Mouse (Mus musculus): ENCODE measurements at regions not wholly inside any gene's neighbourhood (a gene's known extent, or its start where the extent isn't known, plus 50 kb on each side); places are given as distances from the start of the nearest gene placed in this dataset.

DNA sequence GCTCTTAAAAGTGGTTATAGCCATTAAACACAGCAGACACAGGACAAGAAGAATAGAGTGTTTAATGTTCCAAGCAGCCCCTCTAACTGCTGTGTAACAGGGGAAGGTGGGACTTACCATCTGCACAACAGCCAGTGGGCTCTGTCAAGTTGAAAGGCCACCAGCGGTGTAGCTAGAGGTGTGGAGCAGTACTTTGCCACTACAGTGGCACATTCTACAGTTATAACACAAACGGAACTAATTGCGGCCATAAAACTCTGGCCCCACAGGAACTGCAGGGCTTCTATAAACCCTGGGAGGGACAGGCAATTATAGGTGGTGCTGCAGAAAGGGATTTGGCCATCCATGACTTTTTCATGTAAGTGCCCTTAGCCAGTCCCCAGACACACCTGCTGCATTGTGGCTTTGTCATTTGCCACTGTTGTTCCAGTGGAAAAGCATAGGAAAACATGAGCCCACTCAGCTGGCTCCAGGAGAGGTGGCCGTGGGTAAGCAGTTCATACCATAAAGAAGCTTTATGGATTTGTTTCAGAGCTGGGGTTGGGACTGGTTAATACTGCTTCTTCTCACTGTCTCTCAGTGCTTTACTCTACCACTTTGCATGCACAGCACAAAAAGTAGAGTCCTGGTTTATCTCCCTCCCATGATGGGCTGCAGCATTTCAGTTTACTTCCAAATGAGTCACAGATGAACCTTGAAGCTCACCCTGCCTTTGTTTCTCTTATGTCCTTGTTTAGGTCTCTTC is 199.8 kb upstream of the Ankrd50 start:
- Histone ChIP-seq H3K9me3 (0 out of 2 replicates have a peak, but pooled peaks cover 2% of the 10 kb centered on the region), H3K4me3 (no peak overlapping the region), H3K36me3 (no peaks in the 10 kb centered on the region), H3K27ac (no peak overlapping the region), H3K27me3 (ENCODE audit: insufficient read depth, poor library complexity, severe bottlenecking) (no peaks in the 10 kb centered on the region), H3K4me1 (replicated peaks) (no peaks in the 10 kb centered on the region)
- 86% methylated on average over 4 of the region's 4 CpGs for WGBS
- DNase-seq (ENCODE audit: low spot score) = no peak

DNA sequence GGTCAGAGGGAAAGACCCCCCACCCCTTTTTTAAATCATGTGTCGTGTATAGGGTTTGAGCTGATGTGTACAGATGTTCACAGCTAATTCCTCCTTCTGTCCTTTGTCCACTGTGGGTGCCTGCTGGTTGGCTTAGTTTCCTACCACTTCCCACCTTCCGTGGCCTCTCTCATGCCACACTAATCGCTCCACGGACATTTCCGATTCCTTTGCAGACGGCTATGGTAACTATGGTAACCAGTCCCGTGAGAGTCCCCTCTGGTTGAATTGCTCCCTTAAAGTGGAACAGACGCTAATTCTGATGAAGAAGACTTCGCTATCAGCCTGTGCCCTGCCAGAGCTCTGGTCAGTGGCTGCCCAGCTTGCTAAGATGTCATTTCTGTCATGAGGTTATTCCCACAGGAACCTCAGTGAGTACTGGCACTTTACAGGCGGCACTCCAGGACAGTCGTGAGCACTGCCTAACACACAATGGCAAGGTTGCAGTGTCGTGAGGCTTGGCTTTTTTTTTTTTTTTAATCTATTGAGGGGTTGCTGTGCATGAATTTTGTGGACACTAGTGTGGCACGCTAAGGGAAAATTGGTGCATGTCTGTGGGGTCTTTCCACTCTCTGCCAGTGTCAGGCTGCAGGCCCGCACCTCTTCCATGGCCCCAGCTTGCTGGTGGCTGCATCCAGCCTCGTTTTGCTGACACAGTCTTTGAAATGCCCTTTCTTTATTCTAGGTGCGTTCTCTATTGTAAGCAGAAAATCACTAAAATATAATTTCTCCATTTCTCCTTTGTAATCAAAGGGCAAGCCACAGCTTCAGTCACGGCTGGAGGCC is 179.2 kb upstream of the Ankrd50 start:
- H3K9me3 ChIP-seq = no peaks in the 10 kb centered on the region
- peaks cover 10% of the 10 kb centered on the region for H3K4me1 ChIP-seq (replicated peaks)
- no peaks in the 10 kb centered on the region for H3K27me3 ChIP-seq (ENCODE audit: insufficient read depth, poor library complexity, severe bottlenecking)
- H3K36me3 ChIP-seq = no peaks in the 10 kb centered on the region
- WGBS = 36% methylated on average over 17 of the region's 17 CpGs
- peak overlapping the region; percentile 84 for H3K27ac ChIP-seq
- H3K4me3 ChIP-seq = no peak overlapping the region
- peak; percentile 66 for DNase-seq (ENCODE audit: low spot score)

DNA sequence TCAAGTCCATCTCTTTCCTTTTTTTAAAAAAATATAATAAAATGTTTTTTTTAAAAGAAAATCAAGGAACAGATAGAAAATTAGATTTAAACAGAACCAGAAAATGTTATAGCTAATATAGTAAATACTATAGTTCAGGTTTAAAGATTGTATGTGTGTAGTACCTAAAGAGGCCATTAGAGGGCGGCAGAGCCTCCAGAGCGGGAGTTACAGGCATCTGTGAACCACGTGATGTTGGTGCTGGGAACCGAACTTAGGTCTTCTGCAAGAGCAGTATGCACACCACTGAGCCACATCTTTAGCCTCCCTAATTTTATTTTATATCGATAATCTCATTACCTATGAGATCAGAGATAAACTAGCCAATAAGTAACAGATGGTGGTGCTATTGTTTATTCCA is 178.4 kb upstream of the Ankrd50 start:
- WGBS = 67% methylated on average over 5 of the region's 5 CpGs
- Histone ChIP-seq H3K27me3 (ENCODE audit: insufficient read depth, poor library complexity, severe bottlenecking) (no peaks in the 10 kb centered on the region), H3K4me3 (no peak overlapping the region), H3K4me1 (replicated peaks) (peaks cover 10% of the 10 kb centered on the region), H3K27ac (no peak overlapping the region), H3K36me3 (no peaks in the 10 kb centered on the region), H3K9me3 (no peaks in the 10 kb centered on the region)
- DNase-seq (ENCODE audit: low spot score) = no peak

DNA sequence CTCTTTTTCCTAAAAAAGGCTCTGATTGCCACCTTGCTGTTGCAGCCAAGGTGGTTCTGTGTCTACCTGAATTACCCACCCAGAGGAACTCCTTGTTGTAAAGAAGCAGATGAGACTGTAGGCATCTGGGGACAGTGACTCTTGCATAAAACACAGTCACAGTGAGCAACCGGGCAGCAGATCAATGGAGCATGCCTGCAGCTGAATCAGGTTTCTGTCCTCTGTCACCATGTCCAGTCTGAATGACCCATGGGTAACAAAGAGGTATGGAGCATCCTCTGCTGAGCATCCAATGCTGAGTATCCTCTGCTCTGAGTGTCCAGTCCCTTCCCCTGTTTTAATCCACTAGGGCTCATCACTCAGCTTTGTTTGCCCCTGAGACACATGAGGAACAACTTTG is 172.1 kb upstream of the Ankrd50 start:
- peaks cover 11% of the 10 kb centered on the region for H3K4me1 ChIP-seq (replicated peaks)
- H3K4me3 ChIP-seq = no peak overlapping the region
- H3K9me3 ChIP-seq = no peaks in the 10 kb centered on the region
- no peak overlapping the region for H3K27ac ChIP-seq
- 63% methylated on average over 1 of the region's 1 CpGs for WGBS
- DNase-seq (ENCODE audit: low spot score) = no peak
- H3K27me3 ChIP-seq (ENCODE audit: insufficient read depth, poor library complexity, severe bottlenecking) = no peaks in the 10 kb centered on the region
- H3K36me3 ChIP-seq = no peaks in the 10 kb centered on the region

DNA sequence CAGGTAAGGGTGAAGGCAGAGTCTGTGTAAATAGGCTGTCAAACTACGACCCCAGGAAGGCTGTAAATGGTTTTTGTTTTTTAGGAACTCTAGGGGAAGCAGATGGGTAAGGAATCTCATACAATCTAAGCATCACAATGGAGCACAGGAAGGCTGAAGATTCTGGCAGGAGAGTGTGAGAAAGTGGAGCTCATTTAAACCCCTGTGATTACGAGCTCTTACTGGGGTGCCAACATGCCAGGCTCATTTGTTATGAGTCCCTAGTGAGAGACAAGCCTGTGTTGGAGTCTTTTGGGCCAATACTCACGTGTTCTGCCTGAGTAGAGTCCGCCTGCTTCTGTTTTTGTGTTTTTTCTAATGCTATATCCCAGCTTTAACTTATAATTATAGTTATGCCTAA is 169.3 kb upstream of the Ankrd50 start:
- no peak for DNase-seq (ENCODE audit: low spot score)
- no peaks in the 10 kb centered on the region for H3K9me3 ChIP-seq
- H3K36me3 ChIP-seq = no peaks in the 10 kb centered on the region
- no peaks in the 10 kb centered on the region for H3K27me3 ChIP-seq (ENCODE audit: insufficient read depth, poor library complexity, severe bottlenecking)
- 73% methylated on average over 4 of the region's 4 CpGs for WGBS
- peaks cover 11% of the 10 kb centered on the region for H3K4me1 ChIP-seq (replicated peaks)
- H3K4me3 ChIP-seq = no peak overlapping the region
- H3K27ac ChIP-seq = 0 out of 2 replicates have a peak overlapping the region, but pooled peaks have one; percentile 46

DNA sequence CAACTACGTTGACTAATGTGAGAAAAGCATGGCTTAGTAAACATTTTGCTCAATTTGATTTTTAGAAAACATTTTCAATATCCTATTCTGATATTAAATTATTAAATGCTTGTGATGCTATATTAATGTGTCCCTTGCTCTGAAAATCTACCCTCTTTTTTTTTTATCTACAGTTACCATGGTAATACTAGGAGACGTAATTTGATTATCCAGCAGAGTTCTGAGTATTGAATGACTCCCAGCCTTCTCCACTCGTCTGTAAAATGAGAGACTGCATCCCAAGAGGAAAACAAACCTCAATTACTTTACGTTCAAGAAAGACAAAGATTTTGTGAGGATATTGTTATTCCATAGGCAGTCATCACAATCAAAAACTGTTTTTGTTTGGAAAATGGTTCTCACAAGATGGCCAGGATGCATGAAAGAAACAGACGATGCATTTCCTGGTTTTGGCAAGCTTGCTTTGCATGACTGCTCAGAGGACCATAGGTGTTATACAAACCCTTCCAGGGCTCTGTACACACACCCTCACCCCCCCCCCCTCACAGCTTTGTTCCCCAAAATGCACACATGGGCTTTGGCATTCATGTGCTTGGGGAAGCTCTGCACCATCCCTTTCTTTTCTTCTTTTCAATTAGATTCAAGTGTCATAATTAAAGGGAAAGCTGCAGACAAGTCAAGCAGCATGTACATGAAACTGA is 168.5 kb upstream of the Ankrd50 start:
- Histone ChIP-seq H3K27ac (0 out of 2 replicates have a peak overlapping the region, but pooled peaks have one; percentile 46), H3K4me1 (replicated peaks) (peaks cover 11% of the 10 kb centered on the region), H3K36me3 (no peaks in the 10 kb centered on the region), H3K4me3 (no peak overlapping the region), H3K9me3 (no peaks in the 10 kb centered on the region), H3K27me3 (ENCODE audit: insufficient read depth, poor library complexity, severe bottlenecking) (no peaks in the 10 kb centered on the region)
- WGBS = 48% methylated on average over 5 of the region's 5 CpGs
- DNase-seq (ENCODE audit: low spot score) = no peak

DNA sequence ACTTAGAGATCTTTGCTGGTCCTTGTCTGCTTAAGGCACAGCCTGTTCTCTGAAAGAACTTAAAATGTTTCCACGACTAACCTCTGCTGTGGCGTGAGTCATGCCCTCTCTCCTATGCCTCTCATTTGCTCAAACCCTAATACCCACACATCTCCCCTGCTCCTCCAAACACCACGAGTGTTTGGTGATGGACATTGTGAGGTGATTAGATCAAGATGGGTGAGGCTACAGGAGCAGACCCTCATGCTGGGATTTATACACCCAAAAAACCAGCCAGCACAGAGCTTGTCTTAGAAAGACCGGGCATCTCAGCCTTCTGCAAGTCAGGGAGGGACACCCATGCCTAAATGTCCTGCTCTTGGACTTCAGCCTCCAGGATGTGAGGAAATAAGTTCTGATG is 165.5 kb upstream of the Ankrd50 start:
- Histone ChIP-seq H3K4me3 (no peak overlapping the region), H3K9me3 (no peaks in the 10 kb centered on the region), H3K4me1 (replicated peaks) (peaks cover 8% of the 10 kb centered on the region), H3K27me3 (ENCODE audit: insufficient read depth, poor library complexity, severe bottlenecking) (no peaks in the 10 kb centered on the region), H3K36me3 (no peaks in the 10 kb centered on the region), H3K27ac (no peak overlapping the region)
- no peak for DNase-seq (ENCODE audit: low spot score)
- WGBS = 82% methylated on average over 4 of the region's 4 CpGs

DNA sequence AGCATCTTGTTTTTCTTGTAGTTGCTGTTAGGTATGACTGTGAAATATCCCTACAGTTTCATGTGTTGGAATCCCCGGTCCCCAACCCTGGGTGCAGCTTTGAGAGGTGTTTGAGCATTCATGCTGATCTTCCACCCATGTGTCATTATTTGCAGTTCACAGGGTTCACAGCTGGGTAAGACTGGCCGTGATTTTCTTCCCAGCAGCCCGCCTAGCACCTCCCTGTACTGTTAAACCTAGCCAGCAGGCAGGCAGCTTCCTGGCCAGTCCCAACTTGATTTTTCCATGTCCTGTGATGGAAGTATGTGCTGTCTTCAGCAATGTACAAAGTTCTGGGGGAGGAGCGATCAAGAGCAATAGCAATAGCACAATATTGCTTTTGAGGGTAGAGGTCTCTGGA is 164.0 kb upstream of the Ankrd50 start:
- DNase-seq (ENCODE audit: low spot score) = no peak

DNA sequence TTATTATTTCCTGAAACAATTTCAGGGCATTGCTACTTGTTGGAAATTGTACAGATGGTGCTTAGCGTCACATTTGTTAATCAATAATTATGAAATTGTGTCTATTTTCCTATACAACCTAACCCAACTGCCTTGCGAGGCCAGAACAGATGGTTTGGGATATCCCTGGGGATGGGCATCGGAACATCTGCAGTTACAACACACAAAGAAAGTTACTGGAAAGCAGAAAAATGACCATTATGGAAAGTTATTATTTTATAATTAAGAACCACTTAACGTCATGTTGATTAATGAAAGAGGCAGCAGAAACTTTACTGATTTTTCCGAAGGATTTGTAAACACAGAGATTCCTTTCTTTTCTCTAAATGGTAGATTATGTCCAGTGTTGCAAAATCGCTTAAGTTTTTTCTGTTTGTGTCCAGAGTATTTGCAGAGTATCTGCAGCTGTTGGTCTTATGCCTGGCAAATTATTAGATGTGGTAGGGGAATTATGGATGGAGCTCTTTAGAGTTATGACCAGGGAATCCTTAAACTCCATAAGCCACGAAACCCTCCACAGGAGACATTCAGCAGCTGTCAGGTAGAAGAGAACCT is 163.2 kb upstream of the Ankrd50 start:
- Histone ChIP-seq H3K27me3 (ENCODE audit: insufficient read depth, poor library complexity, severe bottlenecking) (no peaks in the 10 kb centered on the region), H3K4me3 (no peak overlapping the region), H3K27ac (no peak overlapping the region), H3K4me1 (replicated peaks) (no peaks in the 10 kb centered on the region; the same call in 1 of the 2 replicates), H3K36me3 (no peaks in the 10 kb centered on the region), H3K9me3 (no peaks in the 10 kb centered on the region)
- 87% methylated on average over 7 of the region's 7 CpGs for WGBS
- no peak for DNase-seq (ENCODE audit: low spot score)

More for the DNA sequence above, 164.0 kb upstream of the Ankrd50 start:
- Histone ChIP-seq H3K36me3 (no peaks in the 10 kb centered on the region), H3K27me3 (ENCODE audit: insufficient read depth, poor library complexity, severe bottlenecking) (no peaks in the 10 kb centered on the region), H3K27ac (no peak overlapping the region), H3K4me3 (no peak overlapping the region), H3K4me1 (replicated peaks) (peaks cover 6% of the 10 kb centered on the region), H3K9me3 (no peaks in the 10 kb centered on the region)
- WGBS = 74% methylated on average over 4 of the region's 4 CpGs

DNA sequence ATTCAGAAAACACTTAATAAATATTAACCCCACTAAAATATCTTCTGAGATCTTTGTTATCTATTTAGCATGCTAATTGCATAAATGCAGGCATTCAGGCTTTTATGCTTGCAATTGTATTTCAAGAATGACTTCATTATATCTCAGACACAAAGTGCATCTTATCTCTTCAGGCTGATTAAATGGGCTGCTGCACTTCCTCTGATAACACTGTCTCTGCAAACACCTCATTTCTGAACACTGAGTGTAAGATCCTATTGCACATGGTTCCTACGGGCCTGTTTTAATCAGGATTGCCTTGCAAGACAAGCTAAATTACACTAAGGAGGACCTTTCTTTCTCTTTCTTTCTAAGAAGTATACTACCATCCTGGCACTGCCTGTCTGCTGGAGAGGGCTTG is 157.1 kb upstream of the Ankrd50 start:
- Histone ChIP-seq H3K4me3 (no peak overlapping the region), H3K9me3 (no peaks in the 10 kb centered on the region), H3K36me3 (no peaks in the 10 kb centered on the region), H3K4me1 (replicated peaks) (no peaks in the 10 kb centered on the region), H3K27ac (no peak overlapping the region), H3K27me3 (ENCODE audit: insufficient read depth, poor library complexity, severe bottlenecking) (no peaks in the 10 kb centered on the region)
- no peak for DNase-seq (ENCODE audit: low spot score)
- whole genome bisulfite sequencing = 91% methylated on average over 1 of the region's 1 CpGs

DNA sequence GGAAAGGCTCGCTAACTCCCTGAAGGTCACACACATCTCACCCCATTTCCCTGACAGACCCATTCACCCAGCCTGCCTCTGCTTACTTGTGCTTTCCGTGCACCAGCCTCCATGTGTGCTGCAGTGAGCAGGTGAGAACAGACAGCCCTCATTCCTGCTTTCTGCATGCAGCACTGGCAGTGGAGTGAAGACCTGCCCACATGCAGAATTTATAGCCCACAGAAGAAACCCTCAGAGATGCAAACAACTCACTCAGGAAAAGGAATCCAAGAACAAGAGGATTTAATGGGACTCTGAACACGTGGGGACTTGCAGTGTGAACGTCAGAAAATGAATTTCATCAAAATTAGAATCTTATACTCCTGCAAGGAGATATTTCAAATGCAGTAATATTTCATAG is 152.2 kb upstream of the Ankrd50 start:
- 84% methylated on average over 4 of the region's 4 CpGs for WGBS
- H3K4me1 ChIP-seq (replicated peaks) = peaks cover 5% of the 10 kb centered on the region
- H3K27ac ChIP-seq = no peak overlapping the region
- no peaks in the 10 kb centered on the region for H3K9me3 ChIP-seq
- no peaks in the 10 kb centered on the region for H3K27me3 ChIP-seq (ENCODE audit: insufficient read depth, poor library complexity, severe bottlenecking)
- no peaks in the 10 kb centered on the region for H3K36me3 ChIP-seq
- no peak for DNase-seq (ENCODE audit: low spot score)
- H3K4me3 ChIP-seq = no peak overlapping the region

DNA sequence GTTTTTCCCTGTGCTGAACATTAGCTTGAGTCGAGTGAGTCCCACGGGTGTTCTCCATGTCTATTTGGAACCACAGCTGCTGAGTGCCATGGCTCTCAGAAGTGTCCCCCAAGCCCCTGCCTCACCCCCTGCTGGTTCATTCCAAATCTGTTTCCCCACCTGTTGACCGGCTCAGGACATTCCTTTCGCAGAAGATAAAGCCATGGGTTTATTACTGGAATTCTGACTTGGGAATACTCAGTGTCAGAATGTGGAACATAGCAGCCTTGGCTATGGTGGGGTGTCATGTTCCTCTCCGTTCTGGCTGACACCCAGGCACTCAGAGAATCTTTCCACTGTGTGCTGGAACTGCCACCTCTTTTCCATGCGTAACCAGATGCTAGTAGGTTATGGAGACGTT is 148.7 kb upstream of the Ankrd50 start:
- H3K27ac ChIP-seq = no peak overlapping the region

More for the DNA sequence above, 148.7 kb upstream of the Ankrd50 start:
- Histone ChIP-seq H3K4me1 (replicated peaks) (peaks cover 5% of the 10 kb centered on the region), H3K4me3 (no peak overlapping the region), H3K27me3 (ENCODE audit: insufficient read depth, poor library complexity, severe bottlenecking) (no peaks in the 10 kb centered on the region), H3K36me3 (no peaks in the 10 kb centered on the region), H3K9me3 (no peaks in the 10 kb centered on the region)
- WGBS = 65% methylated on average over 7 of the region's 7 CpGs
- DNase-seq (ENCODE audit: low spot score) = no peak

Measured in hindbrain, embryonic 10.5 days (tissue).